Mouse (Mus musculus): ENCODE measurements at regions not wholly inside any gene's neighbourhood (a gene's known extent, or its start where the extent isn't known, plus 50 kb on each side); places are given as distances from the start of the nearest gene placed in this dataset.

DNA sequence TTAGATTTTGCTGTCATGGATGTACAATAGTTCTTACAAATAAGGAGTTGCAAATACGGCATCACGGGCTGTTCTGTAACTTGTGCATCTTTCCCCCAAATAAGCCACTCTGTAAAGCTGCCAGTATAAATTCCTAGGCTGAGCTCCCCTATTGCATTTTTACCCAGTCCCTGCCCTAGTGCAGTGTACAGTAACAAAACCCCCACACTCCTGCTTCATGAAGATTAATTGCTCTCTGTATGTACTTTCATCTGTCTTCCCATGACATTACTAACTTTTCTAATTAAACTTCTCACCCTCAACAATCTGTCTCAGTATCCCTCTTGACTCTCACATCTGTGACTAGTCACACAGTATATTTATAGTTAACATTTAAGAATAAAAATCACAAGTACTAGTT is 73.4 kb downstream of the Tm4sf1 start:
- Histone ChIP-seq H3K4me2 (ENCODE audit: low read length) (no peak overlapping the region), H3K4me1 (replicated peaks; ENCODE audit: insufficient read depth, low read length) (no peaks in the 10 kb centered on the region), H3K27me3 (ENCODE audit: insufficient read depth, low read length) (no peaks in the 10 kb centered on the region), H3K9ac (ENCODE audit: low read depth, low read length) (no peak overlapping the region), H3K36me3 (ENCODE audit: insufficient read depth, low read length) (no peaks in the 10 kb centered on the region), H3K4me3 (replicated peaks; ENCODE audit: low read depth, low read length) (no peak overlapping the region), H3K9me3 (replicated peaks; ENCODE audit: low read length) (no peaks in the 10 kb centered on the region), H3K27ac (no peak overlapping the region)
- peak; percentile 52 for DNase-seq (ENCODE audit: low spot score)
- no peak for ATAC-seq (replicated peaks; ENCODE audit: low FRiP score, low read depth)
- TF ChIP-seq CTCF (IDR thresholded peaks at IDR 0.05; ENCODE audit: low read depth), result no peak
- 51% methylated on average over 2 of the region's 2 CpGs for WGBS

DNA sequence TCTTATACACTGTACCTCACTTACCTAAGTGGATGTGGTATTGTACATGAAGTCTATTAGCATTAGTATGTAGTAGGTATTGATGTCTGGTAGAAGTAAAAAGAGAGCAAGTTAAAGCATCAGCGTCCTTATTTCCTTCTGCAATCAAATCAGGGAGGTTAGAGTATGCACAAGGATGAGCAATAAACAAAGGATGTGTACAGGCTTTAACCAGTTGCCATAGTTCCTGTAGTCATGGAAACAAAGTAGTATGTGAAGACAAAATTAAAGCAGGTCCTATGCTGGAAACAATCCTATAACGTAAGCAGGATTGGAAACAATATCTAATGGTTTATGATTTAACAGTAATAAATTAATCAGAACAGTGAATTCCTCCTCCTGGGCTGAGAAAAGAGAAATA is 78.0 kb downstream of the Tm4sf1 start:
- WGBS, result 79% methylated on average over 2 of the region's 2 CpGs
- H3K9ac ChIP-seq (ENCODE audit: low read depth, low read length), result no peak overlapping the region
- no peak for DNase-seq (ENCODE audit: low spot score)

DNA sequence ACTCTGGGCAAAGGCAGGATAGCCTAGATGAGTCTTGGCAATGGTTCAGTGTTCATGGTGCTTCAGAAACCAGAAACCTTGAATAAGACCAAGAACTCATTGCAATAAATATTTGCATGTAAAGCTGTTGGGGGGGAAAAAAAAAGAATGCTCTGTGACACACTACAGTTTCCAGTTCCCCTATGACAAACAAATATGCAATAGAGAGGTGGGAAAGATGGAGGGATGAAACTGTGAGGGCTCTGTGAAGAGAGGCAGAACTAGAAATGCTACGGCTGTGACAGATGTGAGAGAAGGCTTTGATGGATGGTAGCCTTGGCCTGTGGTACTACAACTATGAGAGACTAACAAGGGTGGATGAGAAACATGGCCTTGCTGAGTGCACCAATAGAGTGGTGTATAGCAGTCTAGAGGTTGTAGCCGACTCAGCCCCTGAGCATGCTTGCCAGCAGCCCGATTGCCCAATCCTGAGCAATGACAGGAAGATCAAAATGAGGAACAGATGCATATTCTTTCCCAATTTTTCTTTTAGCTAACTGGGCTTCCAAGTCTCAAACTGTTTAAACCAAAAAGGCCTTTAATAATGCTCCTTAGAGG is 79.4 kb downstream of the Tm4sf1 start:
- 90% methylated on average over 3 of the region's 3 CpGs for WGBS

More for the DNA sequence above, 78.0 kb downstream of the Tm4sf1 start:
- Histone ChIP-seq H3K4me1 (replicated peaks; ENCODE audit: insufficient read depth, low read length) (no peaks in the 10 kb centered on the region), H3K27me3 (ENCODE audit: insufficient read depth, low read length) (no peaks in the 10 kb centered on the region), H3K27ac (no peak overlapping the region), H3K4me3 (replicated peaks; ENCODE audit: low read depth, low read length) (no peak overlapping the region), H3K36me3 (ENCODE audit: insufficient read depth, low read length) (no peaks in the 10 kb centered on the region), H3K9me3 (replicated peaks; ENCODE audit: low read length) (no peaks in the 10 kb centered on the region), H3K4me2 (ENCODE audit: low read length) (no peak overlapping the region)
- no peak for TF ChIP-seq CTCF (IDR thresholded peaks at IDR 0.05; ENCODE audit: low read depth)
- no peak for ATAC-seq (replicated peaks; ENCODE audit: low FRiP score, low read depth)

DNA sequence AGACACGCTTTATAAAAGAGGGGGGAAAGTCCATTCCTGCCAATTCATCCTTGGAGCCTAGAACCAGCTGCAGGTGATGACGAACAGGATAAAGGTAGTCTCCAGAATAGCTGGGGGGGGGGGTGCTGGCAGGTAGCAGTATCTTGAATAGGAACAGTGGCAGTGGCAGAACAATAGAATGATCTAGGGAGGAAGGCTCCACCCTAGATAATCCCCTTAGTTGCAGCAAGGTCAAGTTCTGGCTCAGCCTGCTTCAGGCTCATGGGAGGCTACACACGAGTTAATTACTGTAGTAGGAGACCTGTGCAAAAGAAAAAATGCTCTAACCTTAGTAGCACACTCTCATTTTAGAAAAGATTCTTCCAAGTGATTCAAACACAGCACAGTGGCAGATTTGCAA is 83.4 kb downstream of the Tm4sf1 start:
- DNase-seq (ENCODE audit: low spot score), result no peak
- no peak for ATAC-seq (replicated peaks; ENCODE audit: low FRiP score, low read depth)
- H3K36me3 ChIP-seq (ENCODE audit: insufficient read depth, low read length), result no peaks in the 10 kb centered on the region
- H3K4me2 ChIP-seq (ENCODE audit: low read length), result no peak overlapping the region
- no peak overlapping the region for H3K4me3 ChIP-seq (replicated peaks; ENCODE audit: low read depth, low read length)
- no peak overlapping the region for H3K9ac ChIP-seq (ENCODE audit: low read depth, low read length)
- H3K27me3 ChIP-seq (ENCODE audit: insufficient read depth, low read length), result no peaks in the 10 kb centered on the region
- H3K27ac ChIP-seq, result no peak overlapping the region
- H3K4me1 ChIP-seq (replicated peaks; ENCODE audit: insufficient read depth, low read length), result no peaks in the 10 kb centered on the region
- 62% methylated on average over 3 of the region's 3 CpGs for WGBS
- no peak for TF ChIP-seq CTCF (IDR thresholded peaks at IDR 0.05; ENCODE audit: low read depth)
- no peaks in the 10 kb centered on the region for H3K9me3 ChIP-seq (replicated peaks; ENCODE audit: low read length)

More for the DNA sequence above, 79.4 kb downstream of the Tm4sf1 start:
- Histone ChIP-seq H3K4me3 (replicated peaks; ENCODE audit: low read depth, low read length) (no peak overlapping the region), H3K4me1 (replicated peaks; ENCODE audit: insufficient read depth, low read length) (no peaks in the 10 kb centered on the region), H3K4me2 (ENCODE audit: low read length) (no peak overlapping the region), H3K27ac (no peak overlapping the region), H3K9ac (ENCODE audit: low read depth, low read length) (no peak overlapping the region), H3K27me3 (ENCODE audit: insufficient read depth, low read length) (no peaks in the 10 kb centered on the region), H3K9me3 (replicated peaks; ENCODE audit: low read length) (no peaks in the 10 kb centered on the region), H3K36me3 (ENCODE audit: insufficient read depth, low read length) (no peaks in the 10 kb centered on the region)
- DNase-seq (ENCODE audit: low spot score) (no peak), ATAC-seq (replicated peaks; ENCODE audit: low FRiP score, low read depth) (no peak)
- no peak for TF ChIP-seq CTCF (IDR thresholded peaks at IDR 0.05; ENCODE audit: low read depth)

DNA sequence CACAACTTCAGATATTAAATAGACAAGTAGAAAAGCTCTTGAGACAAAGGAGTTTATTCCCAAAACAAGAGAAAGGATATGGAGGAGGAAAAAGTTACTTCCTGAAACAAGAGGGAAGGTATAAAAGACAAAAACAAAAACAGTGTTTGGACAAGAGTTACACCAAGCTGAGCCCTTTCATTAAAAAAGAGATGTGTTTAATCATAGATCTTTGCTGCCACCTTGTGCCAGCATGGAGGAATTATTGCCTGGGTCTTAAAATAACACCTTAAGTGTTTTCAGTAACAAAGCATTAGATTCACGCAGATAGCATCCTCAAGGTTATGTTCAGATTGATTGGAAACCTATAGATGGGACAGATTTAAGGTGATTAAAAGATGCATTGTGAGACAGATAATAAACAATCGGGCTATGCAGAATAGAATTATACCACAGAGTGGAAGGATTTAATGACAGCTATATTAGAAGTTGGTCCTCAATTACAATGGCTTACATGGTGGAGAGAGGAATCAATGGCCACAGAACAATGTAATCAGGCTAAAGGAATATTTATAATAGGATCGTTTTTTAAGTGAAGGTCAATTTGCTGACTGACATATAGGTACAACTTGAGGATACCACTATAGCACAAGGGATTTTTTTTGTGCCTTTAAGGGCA is 97.6 kb downstream of the Tm4sf1 start:
- no peak for ATAC-seq (replicated peaks; ENCODE audit: low FRiP score, low read depth)

DNA sequence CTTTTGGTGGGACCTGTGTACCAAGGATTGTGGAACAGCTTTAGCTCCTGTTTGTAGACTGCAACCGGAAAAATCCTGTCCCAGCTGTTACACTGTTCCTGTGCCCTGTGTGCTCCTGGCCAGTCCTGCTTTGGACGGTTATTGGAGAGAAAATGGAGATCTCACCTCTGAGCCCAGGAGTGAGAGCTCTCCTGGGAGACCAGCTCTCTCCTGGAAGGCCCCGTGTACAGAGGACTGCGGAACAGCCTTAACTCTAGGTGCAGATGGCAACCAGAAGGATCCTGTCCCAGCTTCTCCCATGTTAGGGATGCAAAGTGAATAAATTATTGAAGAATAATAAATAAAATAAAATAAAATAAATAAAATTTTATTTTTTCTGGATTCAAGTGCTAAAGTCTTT is 98.4 kb downstream of the Tm4sf1 start:
- Histone ChIP-seq H3K9ac (ENCODE audit: low read depth, low read length) (no peak overlapping the region), H3K4me1 (replicated peaks; ENCODE audit: insufficient read depth, low read length) (no peaks in the 10 kb centered on the region), H3K36me3 (ENCODE audit: insufficient read depth, low read length) (no peaks in the 10 kb centered on the region), H3K4me3 (replicated peaks; ENCODE audit: low read depth, low read length) (no peak overlapping the region), H3K27ac (no peak overlapping the region), H3K4me2 (ENCODE audit: low read length) (no peak overlapping the region), H3K27me3 (ENCODE audit: insufficient read depth, low read length) (no peaks in the 10 kb centered on the region), H3K9me3 (replicated peaks; ENCODE audit: low read length) (no peaks in the 10 kb centered on the region)
- no peak for DNase-seq (ENCODE audit: low spot score)
- WGBS, result 81% methylated on average over 4 of the region's 4 CpGs
- ATAC-seq (replicated peaks; ENCODE audit: low FRiP score, low read depth), result no peak
- TF ChIP-seq CTCF (IDR thresholded peaks at IDR 0.05; ENCODE audit: low read depth), result no peak

More for the DNA sequence above, 97.6 kb downstream of the Tm4sf1 start:
- no peaks in the 10 kb centered on the region for H3K36me3 ChIP-seq (ENCODE audit: insufficient read depth, low read length)
- no peak overlapping the region for H3K27ac ChIP-seq
- H3K9ac ChIP-seq (ENCODE audit: low read depth, low read length), result no peak overlapping the region
- H3K9me3 ChIP-seq (replicated peaks; ENCODE audit: low read length), result no peaks in the 10 kb centered on the region
- WGBS, result 18% methylated on average over 3 of the region's 3 CpGs
- no peak overlapping the region for H3K4me2 ChIP-seq (ENCODE audit: low read length)
- TF ChIP-seq CTCF (IDR thresholded peaks at IDR 0.05; ENCODE audit: low read depth), result peak; percentile 84
- DNase-seq (ENCODE audit: low spot score), result peak; percentile 88
- H3K27me3 ChIP-seq (ENCODE audit: insufficient read depth, low read length), result no peaks in the 10 kb centered on the region
- no peak overlapping the region for H3K4me3 ChIP-seq (replicated peaks; ENCODE audit: low read depth, low read length)
- no peaks in the 10 kb centered on the region for H3K4me1 ChIP-seq (replicated peaks; ENCODE audit: insufficient read depth, low read length)

All from kidney, postnatal 0 days (tissue).